Mouse (Mus musculus): ENCODE data around the gene Diexf.

The Diexf gene

DNA sequence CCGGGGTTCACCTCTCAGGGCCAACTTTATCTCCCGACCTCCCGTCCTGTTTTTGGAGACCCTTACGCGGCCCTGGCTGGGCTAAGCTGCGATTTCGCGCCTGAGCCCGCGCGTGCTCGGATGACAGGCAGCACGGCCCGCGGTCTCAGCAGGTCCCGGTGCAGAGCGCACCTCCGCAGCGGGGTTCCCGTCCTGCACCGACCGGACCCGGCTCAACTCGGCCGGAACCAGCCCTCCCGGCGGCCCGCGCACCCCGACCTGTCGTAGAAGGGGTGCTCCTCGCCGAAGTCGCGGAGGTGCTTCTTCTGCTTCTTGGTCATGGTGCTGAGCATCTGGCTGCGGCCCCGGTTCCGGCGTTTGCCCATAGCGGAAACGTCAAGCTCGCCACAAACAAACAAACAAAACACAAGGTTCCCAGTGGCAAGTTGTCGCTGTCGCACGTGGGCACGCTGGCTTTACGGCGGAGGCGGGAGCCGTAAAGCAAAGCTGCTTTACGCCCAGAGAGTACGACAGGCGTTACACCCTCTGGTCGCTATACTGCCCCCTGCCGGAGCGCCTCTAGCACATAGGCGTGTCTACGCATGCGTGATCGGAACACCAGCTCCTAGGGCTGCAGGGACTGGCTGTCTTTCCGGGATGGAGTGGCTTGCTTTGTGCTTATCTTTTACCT lies at the start of gene Diexf:
Gene Diexf, minus strand, starts transcription at position 487 of the 670 bp plus-strand sequence.
- ChIA-PET POLR2A (interaction anchor here (0.5 to 2.8 kb wide), 54 partner anchors 8 to 1732 kb away, joined by 3 to 29 read pairs (median 4); partner anchors contain the start of genes Hhat (in 1 of the 4), Irf6 (in 1 of the 4) and Syt14 (in 1 of the 4)), CTCF (interaction anchor here (0.5 to 1.7 kb wide), 43 partner anchors 8 to 1469 kb away, joined by 3 to 13 read pairs (median 4); partner anchors contain the start of genes Irf6 (in 2 of the 4) and Syt14 (in 1 of the 4))

- POLR2A ChIA-PET: interaction anchor here in 3 of 4 experiments (0.6 to 4.1 kb wide), 25 partner anchors 10 to 724 kb away, joined by 3 to 22 read pairs (median 4); partner anchors contain the start of genes Diexf (in 3 of the 3), Irf6 (in 2 of the 3) and G0s2 (in 1 of the 3)
- CTCF ChIA-PET: interaction anchor here in 2 of 4 experiments (0.6 to 1.6 kb wide), 5 partner anchors 44 to 1211 kb away, joined by 3 to 4 read pairs (median 4); partner anchors contain the start of gene Diexf (in 1 of the 2)
Measured at GRCm38 (mm10) chr1:193174143-193174733, 44.2 kb upstream of the Diexf start.

GRCm38 (mm10) chr1:193173810-193174129 lies 43.7 kb upstream of the Diexf start:
- ChIA-PET POLR2A (interaction anchor here in 3 of 4 experiments (0.6 to 4.1 kb wide), 24 partner anchors 10 to 724 kb away, joined by 3 to 22 read pairs (median 4); partner anchors contain the start of genes Diexf (in 2 of the 3), Irf6 (in 2 of the 3) and G0s2 (in 1 of the 3)), CTCF (interaction anchor here in 2 of 4 experiments (0.9 to 1.6 kb wide), 4 partner anchors 43 to 209 kb away, joined by 3 to 4 read pairs (median 4); partner anchors contain the start of gene Diexf (in 1 of the 2))

DNA sequence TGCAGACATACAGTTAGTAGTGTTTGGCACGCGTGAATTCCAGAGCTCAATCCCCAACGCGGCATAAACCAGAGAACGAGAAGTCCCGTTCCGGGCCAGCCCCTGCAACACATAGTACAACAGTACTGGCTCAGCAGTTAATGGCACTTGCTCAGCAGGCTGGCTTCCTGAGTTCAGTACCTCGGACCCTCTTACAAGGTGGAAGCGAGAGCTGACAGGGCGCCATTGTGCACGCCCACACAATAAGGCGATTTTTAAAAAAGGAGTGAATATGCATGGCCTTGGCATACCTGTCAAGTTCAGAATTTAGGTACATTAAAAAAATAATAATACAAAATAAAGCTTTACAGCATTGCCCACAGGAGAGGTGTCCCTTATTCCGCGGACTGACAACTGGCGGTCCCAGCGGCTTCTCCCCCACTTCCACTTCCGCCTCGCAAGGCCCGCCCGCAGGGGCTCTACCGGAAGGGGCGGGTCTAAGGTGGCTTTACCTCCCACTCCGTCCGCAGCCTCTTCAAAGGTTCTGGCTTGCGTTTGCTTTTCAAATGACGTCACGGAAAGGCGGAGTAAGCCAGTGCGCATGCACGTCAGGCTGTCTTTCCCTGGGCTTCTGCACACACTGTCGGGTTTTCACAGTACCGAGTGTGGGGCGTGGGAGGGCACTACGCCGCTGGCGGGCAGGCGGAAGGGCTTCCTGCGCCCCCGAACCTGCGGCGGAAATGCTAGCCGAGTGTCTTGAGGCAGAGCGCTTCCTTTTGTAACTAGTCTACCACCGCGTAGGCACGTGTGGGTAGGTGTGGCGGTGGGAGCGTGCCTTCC lies 43.1 kb upstream of the Diexf start:
- ChIA-PET CTCF (interaction anchor here in 2 of 4 experiments (0.9 to 1.6 kb wide), 4 partner anchors 43 to 209 kb away, joined by 3 to 4 read pairs (median 4); partner anchors contain the start of gene Diexf (in 1 of the 2)), POLR2A (interaction anchor here in 3 of 4 experiments (0.7 to 4.1 kb wide), 24 partner anchors 9 to 723 kb away, joined by 3 to 22 read pairs (median 4); partner anchors contain the start of genes Diexf (in 2 of the 3), Irf6 (in 2 of the 3), G0s2 (in 1 of the 3) and Traf3ip3 (in 1 of the 3))

- CTCF ChIA-PET: no interaction called here
- POLR2A ChIA-PET: no interaction called here
Measured at GRCm38 (mm10) chr1:193169856-193170255, 39.8 kb upstream of the Diexf start.

GRCm38 (mm10) chr1:193169228-193169627 lies 39.2 kb upstream of the Diexf start:
- ChIA-PET CTCF (no interaction called here), POLR2A (no interaction called here)

- ChIA-PET CTCF (no interaction called here), POLR2A (interaction anchor here in 2 of 4 experiments (0.6 to 1.3 kb wide), 2 partner anchors 14 to 344 kb away, joined by 3 to 4 read pairs; no protein-coding TSS in a partner anchor)
Measured at GRCm38 (mm10) chr1:193167746-193168145, 37.7 kb upstream of the Diexf start, which contains the start of gene A130010J15Rik. Gene A130010J15Rik, plus strand, starts transcription at chr1:193168046.

GRCm38 (mm10) chr1:193160317-193161032 lies 30.4 kb upstream of the Diexf start:
- ChIA-PET CTCF (interaction anchor here in 2 of 4 experiments (0.7 to 1.4 kb wide), 3 partner anchors 27 to 222 kb away, joined by 3 to 4 read pairs (median 3); partner anchors contain the start of gene Diexf (in 1 of the 2)), POLR2A (interaction anchor here (0.6 to 4.1 kb wide), 8 partner anchors 12 to 1323 kb away, joined by 3 to 22 read pairs (median 3); partner anchors contain the start of gene Diexf (in 1 of the 4))

- POLR2A ChIA-PET: interaction anchor here in 3 of 4 experiments (0.6 to 4.1 kb wide), 7 partner anchors 13 to 1770 kb away, joined by 3 to 22 read pairs (median 3); partner anchors contain the start of genes Diexf (in 1 of the 3) and Syt14 (in 1 of the 3)
- CTCF ChIA-PET: interaction anchor here in 2 of 4 experiments (0.7 to 1.1 kb wide), 2 partner anchors 26 to 29 kb away, joined by 3 read pairs; partner anchors contain the start of gene Diexf (in 1 of the 2)
Measured at GRCm38 (mm10) chr1:193159613-193160012, 29.5 kb upstream of the Diexf start.

DNA sequence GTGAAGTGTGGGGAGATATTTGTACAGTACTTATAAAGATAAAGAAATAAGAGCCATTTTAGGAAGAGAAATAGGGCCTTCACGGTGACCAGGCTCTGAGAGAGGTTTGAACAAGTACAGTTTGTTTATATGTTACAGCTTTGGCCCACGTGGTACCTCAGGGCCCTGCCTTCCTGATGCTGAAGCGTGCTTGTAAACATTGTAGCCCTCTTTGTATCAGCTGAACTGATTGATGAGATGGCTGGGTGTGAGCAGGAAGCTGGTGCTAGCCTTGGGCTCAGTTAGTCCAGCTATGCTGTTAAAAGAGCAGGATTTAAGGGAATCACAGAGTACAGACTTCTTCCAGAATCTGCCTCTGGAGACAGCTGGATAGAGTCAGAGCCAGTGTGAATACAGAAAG lies 29.1 kb upstream of the Diexf start:
- ChIA-PET POLR2A (interaction anchor here in 3 of 4 experiments (0.6 to 4.1 kb wide), 5 partner anchors 14 to 1770 kb away, joined by 3 to 21 read pairs (median 3); partner anchors contain the start of genes Diexf (in 1 of the 3) and Syt14 (in 1 of the 3)), CTCF (interaction anchor here in 1 of 4 experiments (1.1 kb wide), 1 partner anchor 29 kb away, joined by 3 read pairs; the partner anchor contains the start of gene Diexf)

- ChIA-PET CTCF (interaction anchor here in 1 of 4 experiments (0.6 kb wide), 1 partner anchor 116 kb away, joined by 3 read pairs; no protein-coding TSS in a partner anchor), POLR2A (interaction anchor here in 1 of 4 experiments (1.0 kb wide), 1 partner anchor 17 kb away, joined by 3 read pairs; no protein-coding TSS in a partner anchor)
Measured at GRCm38 (mm10) chr1:193157111-193157492, 27.0 kb upstream of the Diexf start.

DNA sequence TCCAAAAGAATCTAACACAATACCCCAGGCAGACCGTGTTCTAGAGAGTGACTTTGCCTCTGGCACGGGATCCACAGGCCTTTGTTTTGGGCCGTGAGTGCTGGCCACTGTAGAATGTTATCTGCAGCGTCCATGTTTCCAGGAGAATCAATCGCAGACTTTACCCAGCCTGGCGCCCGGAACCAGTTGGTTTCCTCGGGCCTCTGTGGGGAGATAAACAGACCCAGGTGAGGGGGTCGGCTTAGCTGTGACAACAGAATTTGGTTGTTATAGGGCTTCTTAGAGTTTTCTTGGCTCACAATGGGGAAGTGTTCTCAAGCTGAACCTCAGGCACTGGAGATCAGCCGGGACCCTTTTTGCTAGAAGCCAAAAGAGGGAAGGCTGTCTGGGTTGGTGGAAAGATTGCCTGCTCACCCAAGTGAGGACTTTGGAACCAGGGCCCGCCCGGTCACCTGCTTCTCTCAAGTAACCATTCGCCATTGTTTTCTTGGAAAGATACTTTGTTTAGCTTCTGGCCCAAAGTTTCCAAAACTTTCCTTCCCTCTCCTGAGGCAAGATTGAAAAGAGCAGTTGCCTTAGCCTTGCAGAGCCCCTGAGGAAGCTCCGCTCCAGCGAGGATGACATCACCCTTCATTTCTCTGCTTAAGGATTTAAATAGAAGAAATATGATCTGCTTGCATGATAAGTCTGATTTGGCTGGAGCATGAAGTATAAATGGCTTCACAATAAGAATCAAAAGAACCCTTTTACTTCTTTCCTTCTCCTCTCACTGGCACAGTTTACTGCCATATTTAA lies 26.4 kb upstream of the Diexf start:
- POLR2A ChIA-PET: interaction anchor here in 1 of 4 experiments (1.0 kb wide), 1 partner anchor 18 kb away, joined by 3 read pairs; no protein-coding TSS in a partner anchor

DNA sequence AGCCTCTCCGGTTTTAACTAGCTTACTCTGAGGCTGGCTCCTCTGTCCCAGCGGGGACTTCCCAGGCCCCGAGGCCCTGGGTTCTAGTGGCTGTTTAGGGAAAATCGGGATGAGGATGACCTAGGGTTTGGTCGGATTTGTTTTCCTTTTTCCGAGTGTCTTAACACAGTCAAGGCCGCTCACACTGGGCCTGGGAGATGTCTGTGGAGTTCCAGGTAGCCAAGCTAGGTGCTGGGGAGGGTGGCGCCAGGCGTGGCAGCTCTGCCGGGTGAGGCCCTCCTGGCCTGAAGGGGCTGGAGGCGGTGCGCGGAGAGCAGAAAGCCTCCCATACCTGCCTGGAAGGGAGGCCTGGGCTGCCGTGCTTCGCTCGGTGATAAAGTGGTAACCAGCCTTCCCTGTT lies 23.5 kb upstream of the Diexf start:
- ChIA-PET CTCF (interaction anchor here (0.5 to 3.5 kb wide), 6 partner anchors 15 to 64 kb away, joined by 3 to 13 read pairs (median 4); partner anchors contain the start of gene Diexf (in 3 of the 4)), POLR2A (interaction anchor here in 3 of 4 experiments (0.6 to 2.2 kb wide), 10 partner anchors 9 to 40 kb away, joined by 3 to 9 read pairs (median 4); partner anchors contain the start of genes Diexf (in 2 of the 3) and A130010J15Rik (in 1 of the 3))

More for the DNA sequence above, 26.4 kb upstream of the Diexf start:
- CTCF ChIA-PET: interaction anchor here in 1 of 4 experiments (0.6 kb wide), 1 partner anchor 117 kb away, joined by 3 read pairs; no protein-coding TSS in a partner anchor

GRCm38 (mm10) chr1:193152872-193153271 lies 22.8 kb upstream of the Diexf start, which contains the start of gene Irf6:
Gene Irf6, plus strand, starts transcription at chr1:193153111.
- ChIA-PET CTCF (interaction anchor here in 3 of 4 experiments (0.5 to 3.5 kb wide), 6 partner anchors 22 to 351 kb away, joined by 3 to 13 read pairs (median 7); partner anchors contain the start of gene Diexf (in 2 of the 3)), POLR2A (interaction anchor here in 3 of 4 experiments (0.9 to 2.2 kb wide), 9 partner anchors 8 to 23 kb away, joined by 3 to 9 read pairs (median 4); partner anchors contain the start of genes Diexf (in 2 of the 3) and A130010J15Rik (in 1 of the 3))

GRCm38 (mm10) chr1:193151134-193151533 lies 21.1 kb upstream of the Diexf start:
- CTCF ChIA-PET: interaction anchor here in 1 of 4 experiments (3.5 kb wide), 1 partner anchor 21 kb away, joined by 13 read pairs; the partner anchor contains the start of gene Diexf
- POLR2A ChIA-PET: interaction anchor here in 2 of 4 experiments (0.7 to 1.5 kb wide), 4 partner anchors 11 to 22 kb away, joined by 3 to 4 read pairs (median 3); partner anchors contain the start of gene Diexf (in 2 of the 2)
